Mouse (Mus musculus) bone marrow macrophage, adult 2 months (primary cell): ENCODE measurements around the gene Cnmd.

Experiments
- CTCF ChIP-seq: IDR thresholded peaks from 2 replicates; pipeline ENCODE4 v1.5.1; 2012; ENCODE audit warnings: low read depth, mild to moderate bottlenecking, low read length, moderate library complexity
- POLR2A ChIP-seq: IDR thresholded peaks from 2 replicates; pipeline ENCODE4 v1.6.1; 2012; ENCODE audit warnings: mild to moderate bottlenecking, low read depth, low read length, borderline replicate concordance

DNA sequence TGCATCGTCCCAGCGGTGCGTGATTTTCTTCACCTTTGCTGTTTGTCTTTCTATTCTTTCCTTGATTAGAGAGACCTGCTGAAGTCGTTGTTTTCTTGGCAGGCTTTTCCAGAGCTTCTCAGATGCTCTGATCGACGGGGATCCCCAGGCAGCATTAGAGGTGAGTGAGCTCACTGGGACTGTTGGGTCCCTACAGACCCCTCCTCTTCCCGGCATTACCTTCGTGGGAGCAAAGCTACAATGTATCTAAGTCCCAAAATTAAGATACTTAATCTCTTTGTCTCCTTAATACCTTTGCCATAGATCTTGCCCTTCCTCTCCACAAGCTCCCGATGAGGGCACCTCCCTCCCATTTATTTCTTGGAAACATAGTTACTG, 74.1 kb downstream of the Cnmd start:
- TF ChIP-seq CTCF (no peak), POLR2A (no peak)
